Mouse (Mus musculus) adipose tissue, adult 10 weeks (tissue): ENCODE measurements around the gene Csrnp3. TPM values are rescaled to one million over a fixed set of nuclear protein-coding genes. Genes with fewer than 3 reads are reported as not detected.

Experiments
- polyA plus RNA-seq: library from polyadenylated mRNA; stranded (reverse); fragments of 350-450 nt; fragmentation: Illumina TruSeq; extraction: RNeasy Lipid Tissue Mini Kit (QIAGEN cat#74804); gene quantifications from one replicate; pipeline ENCODE4 v1.2.3, GENCODE M21; 2014; ENCODE audit warnings: low read depth, low replicate concordance

Gene Csrnp3
- polyA plus RNA-seq = 0.21 TPM

DNA sequence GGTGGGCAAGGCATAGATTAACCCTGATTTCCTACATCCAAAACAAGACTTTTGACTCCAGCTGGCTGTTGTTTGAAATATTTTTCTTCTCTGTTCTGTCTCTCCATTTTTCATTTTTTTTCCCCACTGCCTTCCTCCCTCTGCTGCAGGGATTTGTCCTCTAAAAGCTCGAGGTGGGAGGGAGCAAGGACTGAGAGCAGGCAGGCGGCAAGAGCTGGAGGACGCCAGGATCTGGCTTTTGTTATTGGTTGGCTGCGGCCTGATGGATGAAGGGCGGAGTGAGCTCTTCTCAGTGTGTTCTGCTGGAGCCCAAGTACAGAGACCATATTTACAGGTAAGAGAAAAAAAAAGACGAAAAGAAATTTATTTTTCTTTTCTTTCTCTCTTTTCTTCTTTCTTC, at the start of gene Csrnp3:
Gene Csrnp3, plus strand, starts transcription at position 217 of the 400 bp plus-strand sequence.

Other genes with a start within 250 kb of the Csrnp3 start
- gene Scn2a, start 225.0 kb upstream of the Csrnp3 start, polyA plus RNA-seq = 1.1 TPM